Mouse (Mus musculus): Measurements from ENCODE around the gene Rbbp5.
A peak's percentile ranks its signal among the peaks of the same experiment; 100 is the strongest.
"Not testable (repeated sequence)": the region's sequence is repeated elsewhere in the genome, so short reads cannot be mapped to it uniquely, and the experiment has no call there.

The Rbbp5 gene

DNA sequence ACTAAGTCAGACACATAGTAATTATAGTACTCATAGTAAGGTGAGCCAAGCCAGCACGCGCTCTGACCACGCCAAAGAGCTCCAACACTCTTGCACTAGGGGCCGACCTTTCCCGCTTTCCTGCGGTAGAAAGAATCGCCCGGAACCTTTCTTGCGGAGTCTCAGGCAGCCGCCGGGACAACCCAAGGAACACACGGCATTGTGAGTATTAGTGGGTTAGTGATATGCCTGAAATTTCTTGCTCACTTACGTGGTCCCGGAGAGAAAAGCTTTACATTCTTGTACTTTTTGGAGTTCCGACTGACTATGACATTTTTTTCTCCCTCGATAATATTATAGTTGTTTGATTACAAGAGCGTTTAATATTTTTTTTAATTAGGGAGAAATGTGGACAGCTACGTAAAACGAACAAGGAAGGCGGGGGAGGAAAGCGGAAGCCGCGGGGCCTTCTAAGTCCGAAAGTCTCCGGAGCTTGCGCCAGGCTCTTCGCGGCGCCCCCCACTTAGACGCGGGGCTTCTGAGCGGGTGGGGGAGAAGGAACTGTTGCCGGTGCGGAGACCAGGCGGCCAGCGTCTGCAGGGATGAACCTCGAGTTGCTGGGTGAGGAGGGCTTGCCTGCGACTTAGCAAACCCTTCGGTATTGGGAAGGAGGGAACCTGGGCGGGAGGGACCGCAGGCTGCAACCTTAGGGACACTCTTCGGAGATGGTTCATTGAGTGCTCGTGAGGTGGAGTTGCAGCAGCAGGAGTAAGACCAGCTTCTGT, at the start of gene Rbbp5:
Gene Rbbp5 (plus strand): TSS at position 438 of the 764 bp plus-strand sequence.
- peak; percentile 80 for DNase-seq

DNA sequence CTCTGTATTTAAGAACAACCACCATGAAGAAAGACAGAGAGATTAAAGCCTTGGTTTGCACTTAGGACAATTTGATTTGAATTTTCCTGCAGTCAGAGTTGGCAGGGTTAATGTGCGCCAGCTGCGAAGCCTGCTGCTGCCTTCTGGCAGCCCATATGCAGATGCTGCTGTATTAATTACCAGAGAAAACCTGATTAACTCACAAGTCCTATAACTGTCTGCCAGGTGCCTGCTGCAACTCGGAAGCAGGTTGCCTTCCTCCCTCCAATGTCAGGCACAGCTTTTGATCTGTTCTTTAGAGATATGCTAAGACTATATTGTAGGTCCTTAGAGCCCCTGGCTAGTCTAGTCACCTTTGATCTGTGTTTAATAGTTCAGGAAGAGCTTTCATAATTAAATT, 46.3 kb upstream of the Rbbp5 start:
- DNase-seq, result no peak

DNA sequence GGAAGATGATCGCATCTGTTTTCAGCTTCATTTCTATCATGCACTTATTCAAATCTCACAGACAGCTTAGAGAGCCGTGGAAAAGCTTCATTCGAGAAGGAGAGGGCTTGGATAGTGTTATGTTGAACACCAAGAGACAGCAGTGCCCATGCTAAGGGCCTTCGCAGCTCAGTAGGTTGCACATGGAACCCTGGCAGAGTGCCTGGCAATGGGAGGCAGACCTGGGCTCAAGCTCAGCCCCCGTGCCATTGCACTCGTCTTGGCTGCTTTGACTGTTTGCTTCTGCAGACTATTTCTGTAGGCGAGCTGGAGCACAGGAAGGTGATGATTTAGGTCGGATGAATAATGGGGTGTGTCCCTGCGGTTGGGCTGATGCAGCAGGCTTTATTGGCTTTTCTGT, 45.4 kb upstream of the Rbbp5 start:
- peak; percentile 45 for DNase-seq

DNA sequence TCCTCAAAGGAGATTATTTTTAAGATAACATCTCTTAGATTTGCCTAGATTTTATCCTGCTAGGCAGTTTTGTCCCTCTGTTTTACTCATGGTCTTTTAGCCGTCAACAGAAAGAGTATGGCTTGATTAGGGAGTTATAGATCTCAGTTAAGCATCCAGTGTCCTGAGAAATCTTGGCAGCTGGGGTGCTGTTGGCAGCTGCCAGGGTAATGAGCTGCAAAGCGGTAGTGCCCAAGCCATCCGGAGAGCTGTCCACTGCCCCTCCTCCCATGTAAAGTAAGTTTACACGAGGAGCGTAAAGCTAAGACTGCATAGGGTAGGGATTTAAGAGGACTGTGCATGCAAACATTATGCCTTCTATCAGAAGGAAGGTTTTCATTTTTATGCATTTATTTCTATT, 43.8 kb upstream of the Rbbp5 start:
- DNase-seq, result no peak

DNA sequence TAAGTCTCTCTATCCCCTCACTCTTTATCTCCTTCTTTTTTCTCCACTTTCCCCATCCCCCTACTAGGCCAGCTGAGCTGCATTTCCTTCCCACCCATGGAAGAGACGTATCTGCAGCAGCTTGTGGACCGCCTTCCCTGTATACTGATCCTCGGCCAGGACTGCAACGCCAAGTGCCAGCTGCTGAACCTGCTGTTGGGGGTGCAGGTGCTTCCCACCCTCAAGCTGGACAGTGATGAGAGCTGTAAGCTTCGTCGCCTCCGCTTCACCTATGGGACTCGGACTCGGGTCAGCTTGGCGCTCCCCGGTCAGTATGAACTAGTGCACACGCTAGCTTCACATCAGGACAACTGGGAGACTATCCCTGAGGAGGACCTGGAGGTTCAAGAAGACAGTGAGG, 43.1 kb upstream of the Rbbp5 start:
- no peak for DNase-seq

DNA sequence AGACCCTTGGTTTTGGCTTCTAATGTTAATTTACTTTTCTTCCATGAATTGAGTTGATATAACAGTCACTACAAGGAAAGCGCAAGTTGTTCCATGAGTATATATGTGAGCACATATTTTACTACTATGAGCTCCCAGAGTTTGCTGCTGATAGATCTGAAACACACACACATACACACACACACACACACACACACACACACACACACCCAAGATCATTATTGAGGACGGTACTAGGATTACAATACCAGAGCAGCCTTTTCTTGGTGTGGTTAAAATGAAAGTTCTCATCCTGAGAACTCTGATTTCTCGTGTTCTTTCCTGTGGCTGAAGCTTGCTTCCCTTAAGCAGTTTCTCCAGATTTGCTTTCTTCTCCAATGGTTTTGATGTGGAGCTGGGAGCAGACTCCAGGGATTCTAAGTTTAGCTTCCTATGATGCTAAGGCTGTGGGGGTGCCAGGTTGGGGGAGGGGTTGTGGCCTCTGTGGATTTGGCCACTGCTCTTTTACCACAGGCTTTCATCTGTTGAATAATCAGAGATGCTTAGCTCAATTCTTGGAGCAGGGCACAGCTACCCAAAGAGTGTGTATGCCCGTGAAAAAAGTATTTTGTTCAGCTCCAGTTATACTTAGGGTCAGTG, 40.7 kb upstream of the Rbbp5 start:
- DNase-seq, result no peak

DNA sequence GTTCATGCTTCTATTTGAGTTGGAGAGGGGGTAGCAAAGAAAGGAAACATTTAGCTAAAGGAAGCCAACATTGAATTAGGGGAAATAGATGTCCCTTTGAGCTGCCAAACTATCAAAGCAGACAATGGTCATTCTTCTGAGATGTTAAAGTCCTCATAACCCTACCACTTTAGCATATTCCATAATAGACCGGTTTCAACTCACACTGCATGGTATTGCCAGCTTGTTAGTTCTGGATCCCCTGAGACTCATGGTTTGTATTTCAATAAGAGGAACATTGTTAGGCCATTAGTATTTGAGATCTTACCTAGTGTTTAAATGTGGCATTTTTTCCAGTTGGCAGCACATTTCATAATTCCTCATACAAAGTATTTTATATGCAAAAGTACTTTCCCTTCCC, 40.2 kb upstream of the Rbbp5 start:
- no peak for DNase-seq

DNA sequence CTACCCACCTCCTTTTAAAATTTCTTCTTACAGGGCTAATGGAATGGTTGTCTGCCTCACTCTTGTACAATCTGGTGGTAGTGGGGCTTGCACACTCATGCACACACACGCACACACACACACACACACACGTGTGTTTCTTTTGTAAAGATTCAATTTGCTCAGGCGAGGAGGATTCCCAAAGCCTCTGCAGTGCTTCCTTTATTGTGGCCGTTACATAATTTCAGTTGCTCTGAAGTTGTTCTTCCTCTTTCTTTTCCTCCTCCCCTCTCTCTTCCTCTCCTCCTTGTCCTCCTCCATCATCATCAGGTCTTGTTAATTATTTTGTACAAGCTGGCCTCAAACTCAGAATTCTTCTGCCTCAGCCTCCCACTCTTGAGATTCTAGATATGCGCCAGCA, 39.8 kb upstream of the Rbbp5 start:
- no peak for DNase-seq

DNA sequence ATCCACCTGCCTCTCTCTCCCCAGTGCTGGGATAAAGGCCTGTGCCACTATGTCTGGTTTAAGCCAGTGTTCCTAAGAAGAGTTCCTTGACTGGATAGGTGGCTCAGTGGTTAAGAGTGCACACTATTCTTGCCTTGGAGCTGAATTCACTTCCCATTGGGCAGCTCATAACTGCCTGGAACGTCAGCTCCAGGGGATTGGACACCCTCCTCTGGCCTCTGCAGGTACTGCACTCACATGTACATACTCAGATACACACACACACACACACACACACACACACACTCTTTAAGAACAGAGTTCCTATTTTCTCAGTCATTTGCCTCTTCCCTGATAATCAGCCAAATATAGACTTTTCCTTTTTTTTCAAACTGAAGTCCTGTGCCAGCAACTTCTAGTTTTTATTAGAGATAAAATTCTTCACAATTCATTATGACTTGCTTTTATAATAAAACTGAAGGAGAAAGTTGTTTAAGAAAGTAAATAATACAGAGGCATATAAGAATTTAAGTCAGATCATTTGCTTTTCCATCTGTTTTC, 36.2 kb upstream of the Rbbp5 start:
- no peak for DNase-seq

DNA sequence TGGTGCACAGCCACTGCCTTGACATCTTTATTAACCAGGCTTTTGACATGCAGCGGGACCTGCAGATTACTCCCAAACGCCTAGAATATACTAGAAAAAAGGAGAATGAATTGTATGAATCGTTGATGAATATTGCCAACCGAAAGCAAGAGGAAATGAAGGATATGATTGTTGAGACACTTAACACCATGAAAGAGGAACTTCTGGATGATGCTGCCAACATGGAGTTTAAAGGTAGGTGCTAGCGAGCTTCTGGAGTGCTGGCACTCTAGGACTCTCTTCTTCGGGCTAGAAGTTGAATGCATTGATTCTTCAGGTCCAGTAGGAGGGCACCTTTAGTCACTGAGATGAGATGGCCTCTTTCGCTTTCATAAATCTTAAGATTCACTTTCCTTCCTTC, 27.4 kb upstream of the Rbbp5 start:
- DNase-seq, result no peak

DNA sequence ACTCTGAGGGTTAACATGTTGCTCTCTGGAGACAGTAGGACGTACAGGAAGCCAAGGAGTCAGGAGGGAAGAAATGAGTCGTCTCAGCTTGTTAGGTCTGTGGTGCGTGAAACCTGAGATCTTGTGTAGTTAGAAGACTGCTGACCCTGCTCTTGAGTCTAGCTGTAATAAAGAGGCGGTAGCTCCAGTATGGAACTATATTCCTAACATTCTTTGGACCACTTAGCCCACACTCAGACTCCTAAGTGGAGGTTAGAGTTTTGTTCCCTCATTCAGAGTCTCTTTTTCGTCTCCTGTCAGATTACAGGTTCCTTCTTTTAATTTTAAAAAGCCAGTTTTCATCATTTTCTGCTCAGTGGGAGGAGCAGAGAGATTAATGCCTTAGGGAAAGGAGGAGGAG, 12.5 kb upstream of the Rbbp5 start:
- no peak for DNase-seq

DNA sequence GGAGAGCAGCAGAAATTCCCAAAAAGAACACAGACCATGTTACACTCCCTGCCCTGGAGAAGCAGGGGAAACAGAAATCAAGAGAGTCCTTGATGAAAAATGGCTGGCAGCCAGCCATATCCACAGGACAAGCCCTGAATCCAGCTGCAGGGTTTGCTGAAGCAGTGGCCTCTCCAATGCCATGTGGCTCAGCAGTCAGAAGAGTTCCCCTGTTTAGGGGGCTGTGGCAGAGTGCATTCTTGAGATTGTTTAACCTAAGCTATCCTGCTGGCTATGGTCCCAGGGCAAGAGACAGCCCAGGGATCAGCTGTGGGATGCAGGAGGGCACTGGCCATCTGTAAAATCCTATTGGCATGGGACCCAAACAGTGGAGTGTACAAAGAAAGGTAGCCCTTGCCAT, 8.2 kb upstream of the Rbbp5 start:
- no peak for DNase-seq

DNA sequence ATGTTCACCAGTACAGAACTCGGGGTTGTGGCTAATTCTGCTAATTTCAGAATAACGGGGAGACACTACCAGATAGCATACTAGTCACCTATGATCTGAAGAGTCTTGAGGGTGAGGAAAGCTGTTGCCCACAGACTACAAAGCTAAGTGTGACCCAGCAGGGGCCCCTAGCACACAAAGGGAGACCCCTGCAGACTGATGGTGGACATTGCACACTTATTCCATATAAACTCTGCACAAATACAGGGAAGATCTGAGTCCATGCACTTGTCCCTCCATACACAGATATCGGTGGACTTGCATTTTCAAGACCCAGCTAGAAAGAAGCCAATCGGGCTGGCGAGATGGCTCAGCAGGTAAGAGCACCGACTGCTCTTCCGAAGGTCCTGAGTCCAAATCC, 7.6 kb upstream of the Rbbp5 start:
- DNase-seq, result no peak

DNA sequence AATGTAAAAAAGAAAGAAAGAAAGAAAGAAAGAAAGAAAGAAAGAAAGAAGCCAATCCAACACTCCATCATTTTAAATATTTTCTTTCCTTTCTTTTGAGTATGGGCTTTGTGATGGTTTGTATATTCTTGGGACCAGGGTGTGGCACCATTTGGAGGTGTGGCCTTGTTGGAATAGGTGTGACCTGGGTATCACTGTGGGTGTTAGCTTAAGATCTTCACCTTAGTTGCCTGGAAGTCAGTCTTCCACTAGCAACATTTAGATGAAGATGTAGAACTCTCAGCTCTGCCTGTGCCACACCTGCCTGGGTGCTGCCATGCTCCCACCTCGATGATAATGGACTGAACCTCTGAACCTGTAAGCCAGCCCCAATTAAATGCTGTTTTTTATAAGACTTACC, 7.1 kb upstream of the Rbbp5 start:
- DNase-seq, result not testable (repeated sequence)

DNA sequence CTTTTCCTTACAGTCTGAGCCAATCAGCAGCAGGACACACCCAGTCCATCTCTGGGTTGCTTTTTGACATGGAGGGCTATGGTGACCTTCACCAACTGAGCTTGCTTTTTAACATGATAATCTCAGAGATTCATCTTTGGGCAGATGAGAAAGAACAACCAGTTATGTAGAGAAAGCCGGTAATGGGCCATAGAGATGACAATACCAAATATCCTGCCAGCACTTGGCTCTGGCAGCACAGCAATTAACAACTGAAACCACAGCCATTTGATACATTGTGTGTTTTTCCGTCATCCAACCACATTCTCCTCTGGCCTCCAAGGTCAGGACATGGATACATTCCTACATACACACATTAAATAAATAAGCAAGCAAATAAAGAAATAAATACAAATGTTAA, 6.1 kb upstream of the Rbbp5 start:
- no peak for DNase-seq

DNA sequence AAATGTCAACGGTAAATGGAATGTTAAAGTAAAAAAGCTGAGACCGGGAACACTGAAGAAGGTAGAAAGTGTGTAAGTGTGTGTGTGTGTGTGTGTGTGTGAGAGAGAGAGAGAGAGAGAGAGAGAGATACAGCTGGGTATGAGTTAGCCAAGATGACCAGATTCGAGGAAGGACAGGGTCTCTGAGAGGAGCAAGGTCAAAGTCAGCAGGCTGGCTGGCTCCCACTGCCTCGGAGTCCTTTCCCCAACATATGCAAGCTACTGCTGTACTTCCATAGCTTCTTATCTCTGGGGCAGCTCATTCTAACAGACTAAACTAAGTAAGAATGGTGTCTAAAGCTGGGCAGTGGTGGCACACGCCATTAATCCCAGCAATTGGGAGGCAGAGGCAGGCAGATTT, 5.7 kb upstream of the Rbbp5 start:
- DNase-seq, result no peak

DNA sequence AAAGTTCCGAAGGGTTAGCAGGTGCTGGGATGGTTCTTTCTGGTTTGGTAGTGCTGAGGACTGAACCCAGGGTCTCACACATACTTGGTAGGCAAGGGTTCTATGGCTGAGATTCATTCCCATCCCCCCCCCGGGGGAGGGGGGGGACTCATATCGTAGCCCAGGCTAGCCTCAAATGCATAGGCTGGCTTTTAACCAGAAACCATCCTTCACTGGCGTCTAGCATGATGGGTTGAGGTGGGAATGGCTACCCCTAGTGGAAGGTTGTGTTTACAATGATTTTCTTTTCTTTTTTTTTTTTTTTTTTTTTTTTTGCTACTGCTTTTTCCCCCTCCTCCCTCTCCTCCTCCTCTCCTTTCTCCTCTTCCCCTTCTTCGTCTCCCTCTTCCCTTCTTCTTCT, 4.6 kb upstream of the Rbbp5 start:
- DNase-seq, result no peak

DNA sequence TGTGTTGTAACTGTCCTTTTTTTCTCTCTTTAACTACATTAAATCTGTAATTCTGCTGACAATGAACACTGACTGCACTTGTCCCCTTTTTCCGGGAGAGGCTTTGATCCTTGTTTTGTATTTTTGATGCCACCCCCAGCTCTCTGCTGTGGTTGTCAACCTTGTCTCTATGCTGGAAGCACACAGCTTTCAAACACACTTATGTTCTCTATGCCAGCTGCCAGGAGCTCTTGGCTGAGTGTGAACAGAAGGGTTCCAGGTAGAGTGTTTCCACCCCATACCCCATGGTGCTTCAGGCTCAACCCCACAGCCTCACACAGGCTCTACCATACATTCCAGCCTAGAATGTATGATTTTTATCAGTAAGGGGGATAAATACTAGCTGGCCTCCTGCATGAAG, 2.7 kb upstream of the Rbbp5 start:
- no peak for DNase-seq

DNA sequence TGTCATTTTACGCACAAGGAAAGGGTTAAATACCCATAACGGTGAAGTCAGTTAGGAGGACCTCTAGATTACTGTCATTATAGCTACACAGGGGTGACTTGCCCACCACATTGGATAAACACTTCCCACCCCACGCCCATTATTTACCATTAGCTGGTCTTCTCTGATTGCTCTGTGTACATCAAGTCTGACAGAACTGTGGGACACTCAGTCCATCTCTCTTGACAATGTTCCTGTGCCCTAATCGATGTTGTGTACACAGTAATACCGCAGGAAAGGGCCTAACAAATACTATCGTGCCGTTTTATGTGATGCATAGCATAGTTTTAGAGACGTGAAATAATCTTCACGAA, 614 bp upstream of the Rbbp5 start:
- no peak for DNase-seq

DNA sequence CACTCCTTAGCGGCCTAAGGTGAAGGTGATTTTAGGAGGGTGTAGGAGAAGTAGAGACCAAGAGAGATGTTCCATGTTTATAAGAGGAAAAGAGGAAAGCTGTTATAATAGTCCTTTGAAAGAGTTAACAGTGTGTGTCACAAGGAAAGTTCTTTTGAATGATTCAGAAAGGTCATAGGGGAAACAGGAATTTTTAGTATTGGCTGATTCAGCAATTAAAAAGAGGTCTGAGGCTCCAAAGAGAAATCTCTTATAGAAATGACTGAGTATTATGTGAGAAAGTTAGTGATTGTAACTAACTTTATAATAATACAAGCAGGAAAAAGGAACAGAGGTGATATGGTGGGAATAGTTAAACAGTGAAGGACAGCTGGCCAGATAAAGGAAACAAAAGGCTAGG, 2.3 kb downstream of the Rbbp5 start:
- no peak for DNase-seq

DNA sequence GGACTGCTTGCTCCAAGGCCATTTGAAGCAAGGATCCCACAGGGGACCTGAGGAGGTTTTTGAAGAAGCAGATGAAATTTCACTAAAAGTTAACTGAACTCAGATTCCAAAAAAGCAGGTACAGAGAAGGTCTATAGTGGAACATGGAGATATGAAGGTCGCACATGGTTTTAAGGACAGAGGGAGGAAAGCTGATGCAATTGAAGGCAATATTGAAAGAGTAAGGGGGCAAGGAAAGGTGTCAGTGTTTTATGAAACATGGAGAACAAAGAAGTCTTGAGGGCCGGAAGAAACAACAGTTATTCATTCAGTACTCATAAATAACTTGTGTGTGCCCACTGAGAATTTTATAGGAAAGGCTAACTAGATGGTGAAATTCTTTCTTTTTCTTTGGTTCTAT, 4.5 kb downstream of the Rbbp5 start:
- no peak for DNase-seq

DNA sequence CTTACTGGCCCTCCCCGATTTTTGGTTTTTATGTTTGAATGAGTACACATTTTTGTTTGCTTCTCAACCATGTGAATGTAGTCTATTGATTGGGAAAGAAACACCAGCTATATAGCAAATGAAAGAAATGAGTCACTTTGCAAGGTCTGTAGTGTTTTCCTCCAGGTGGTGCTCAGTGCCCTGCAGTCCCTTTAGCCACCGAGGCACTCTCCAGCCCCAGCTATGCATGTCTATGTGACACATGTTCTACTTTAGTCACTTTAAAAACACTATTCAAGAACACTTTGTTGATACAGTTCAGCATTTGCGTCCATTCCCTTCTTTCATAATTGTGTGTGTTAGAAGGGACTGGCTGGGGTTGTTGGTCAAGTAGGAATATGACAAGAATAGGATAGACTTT, 6.1 kb downstream of the Rbbp5 start:
- no peak for DNase-seq

DNA sequence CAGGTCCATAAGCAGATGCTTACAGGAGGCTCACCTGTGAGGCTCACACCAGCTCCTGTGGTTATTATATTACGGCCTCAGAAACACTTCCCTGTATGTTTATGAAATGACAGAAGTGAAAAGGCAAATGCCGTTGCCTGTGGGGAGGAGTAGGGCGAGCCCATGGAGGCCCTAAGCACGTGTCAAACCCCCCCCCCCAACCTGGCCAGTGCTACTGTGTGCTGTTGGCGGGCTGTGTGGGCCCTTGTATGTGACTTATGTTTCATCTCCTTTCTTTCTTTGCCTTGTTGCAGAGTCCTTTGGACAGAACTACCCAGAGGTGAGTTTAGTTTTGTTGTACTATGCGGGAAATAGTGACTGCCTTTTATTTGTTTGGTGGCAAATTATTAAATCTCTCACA, 6.6 kb downstream of the Rbbp5 start:
- no peak for DNase-seq

DNA sequence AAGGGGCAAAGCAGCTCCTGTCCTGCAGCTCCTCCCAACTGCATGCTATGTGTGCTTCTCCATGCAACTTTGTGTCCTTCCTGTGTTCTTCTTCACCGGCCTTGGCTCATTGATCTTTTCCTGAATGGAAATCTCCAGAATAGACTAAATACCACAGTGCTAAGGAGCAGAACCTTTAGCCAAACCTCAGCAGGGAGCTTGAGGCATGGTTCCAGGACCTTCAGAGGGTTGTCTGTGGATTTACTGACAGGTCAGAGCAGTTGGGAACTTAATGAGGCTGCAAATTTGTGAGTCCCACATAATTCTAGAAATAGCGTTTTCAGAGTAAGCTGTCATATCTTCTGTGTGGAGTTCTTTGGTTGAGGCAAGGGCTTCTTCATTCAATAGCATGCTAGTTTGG, 23.4 kb downstream of the Rbbp5 start:
- DNase-seq, result no peak

DNA sequence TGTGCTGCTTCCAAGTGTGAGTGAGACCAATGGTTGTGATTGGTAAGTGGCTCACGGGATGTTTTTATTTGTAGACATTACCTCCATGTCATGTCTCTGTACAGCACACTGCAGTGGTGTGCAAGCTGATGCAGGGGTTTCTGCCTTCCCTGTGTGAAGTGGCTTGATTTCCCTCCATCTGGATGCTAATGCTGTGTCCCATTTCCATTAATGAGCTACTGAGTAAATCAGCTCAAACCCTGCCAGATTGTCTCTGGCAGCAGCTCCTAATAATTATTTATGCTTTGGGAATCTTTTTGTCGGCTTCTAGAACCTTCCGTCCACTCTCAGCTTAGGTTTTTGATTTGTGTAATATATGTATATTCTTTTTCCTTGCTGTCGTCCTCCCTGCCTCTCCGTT, 28.0 kb downstream of the Rbbp5 start:
- no peak for DNase-seq
